Mouse (Mus musculus) small intestine, adult 2 months (tissue): ENCODE results near the gene Gm20737. TPM values are rescaled to one million over a fixed set of nuclear protein-coding genes. Genes with fewer than 3 reads are reported as not detected.
"Not testable (repeated sequence)": the region's sequence is repeated elsewhere in the genome, so short reads cannot be mapped to it uniquely, and the experiment has no call there.

ENCODE experiments used
- H3K27ac ChIP-seq: fragments of 200-500 bp; 2 replicates; pipeline ENCODE4 v1.5.1; 2012; ENCODE audit warnings: low read depth, low read length, control low read depth, inconsistent platforms; ENCODE audit not compliant: insufficient read depth
- H3K27me3 ChIP-seq: fragments of 200-500 bp; 2 replicates; pipeline ENCODE4 v1.6.1; 2012; ENCODE audit warnings: mild to moderate bottlenecking, moderate library complexity, low read length, inconsistent platforms; ENCODE audit not compliant: control insufficient read depth, insufficient read depth
- H3K36me3 ChIP-seq: fragments of 200-500 bp; 2 replicates; pipeline ENCODE4 v1.6.1; 2012; ENCODE audit warnings: mild to moderate bottlenecking, low read length, control low read depth, inconsistent platforms; ENCODE audit not compliant: control insufficient read depth, insufficient read depth
- H3K4me1 ChIP-seq: fragments of 200-500 bp; 2 replicates; pipeline ENCODE4 v1.6.1; 2012; ENCODE audit warnings: low read length, inconsistent platforms, mixed read lengths; ENCODE audit not compliant: control insufficient read depth, insufficient read depth, insufficient read length
- H3K4me3 ChIP-seq: fragments of 200-500 bp; 2 replicates; pipeline ENCODE4 v1.5.1; 2012; ENCODE audit warnings: low read depth, mild to moderate bottlenecking, control low read depth, inconsistent platforms, low read length, moderate library complexity
- WGBS: fragments of 180-500 bp; shearing (Covaris S2); methylation state at CpG from one replicate; pipeline ENCODE4 v1.1.7; 2018; 5-methylcytosine and 5-hydroxymethylcytosine counted together
- polyA plus RNA-seq: library from polyadenylated mRNA; depleted of rRNA; stranded (reverse); fragments of >200 nt; gene quantifications from 2 replicates; pipeline ENCODE4 v1.2.3, GENCODE M21; 2012; rRNA removed

The Gm20737 gene
- not detected in 2 replicates for polyA plus RNA-seq

DNA sequence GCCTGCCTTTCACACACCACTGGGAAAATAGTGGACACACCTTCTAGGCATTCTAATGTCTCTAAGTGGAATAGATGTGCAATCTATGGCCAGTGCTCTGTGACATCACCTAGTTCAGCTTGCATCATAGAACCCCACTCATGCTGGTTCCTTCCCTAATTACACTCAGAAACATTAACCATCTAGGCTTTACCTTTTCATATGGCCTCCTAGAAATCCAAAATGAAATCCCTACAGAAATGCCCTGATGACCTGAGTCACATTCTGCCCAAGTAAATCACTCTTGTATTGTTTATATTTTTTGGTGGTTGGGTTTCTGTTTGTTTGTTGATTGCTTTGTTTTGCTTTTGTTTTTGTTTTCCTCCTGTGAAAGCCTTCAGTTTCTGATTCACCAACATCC, at the start of gene Gm20737:
Gene Gm20737 (minus strand): TSS at position 101 of the 400 bp plus-strand sequence.
- not testable (repeated sequence) for H3K4me1 ChIP-seq, H3K27ac ChIP-seq, H3K4me3 ChIP-seq, H3K27me3 ChIP-seq, H3K36me3 ChIP-seq

GRCm38 (mm10) chrY:10553153-10553552, 17.3 kb upstream of the Gm20737 start, which contains the start of gene Gm21775:
Gm21775 (plus strand) TSS chrY:10553453.
- H3K27me3 ChIP-seq, H3K4me3 ChIP-seq, H3K4me1 ChIP-seq, H3K36me3 ChIP-seq, H3K27ac ChIP-seq: not testable (repeated sequence)
- WGBS, result 81% methylated on average over 5 of the region's 5 CpGs

Other genes with a start within 250 kb of the Gm20737 start
- not detected in 2 replicates for gene Gm20834, start 211.5 kb downstream of the Gm20737 start, polyA plus RNA-seq
- not detected in 2 replicates for gene Gm28510, start 123.3 kb downstream of the Gm20737 start, polyA plus RNA-seq
- not detected in 2 replicates for gene Gm21775, start 17.4 kb upstream of the Gm20737 start, polyA plus RNA-seq
- gene Gm21900, start 80.3 kb upstream of the Gm20737 start, polyA plus RNA-seq, result not detected in 2 replicates
- not detected in 2 replicates for gene Gm20777, start 216.4 kb upstream of the Gm20737 start, polyA plus RNA-seq